Mouse (Mus musculus) forebrain, embryonic 14.5 days (tissue): ENCODE measurements around the gene Dlg5. TPM values are rescaled to one million over a fixed set of nuclear protein-coding genes. Genes with fewer than 3 reads are reported as not detected.

Experiments used
- ATAC-seq: fragments of 200-750 bp; cut with Nextera tagmentation; 2 replicates; pipeline ENCODE4 v1.8.0; 2017; ENCODE audit warnings: mild to moderate bottlenecking, moderate library complexity
- DNase-seq: peaks from one replicate; pipeline ENCODE4 v3.0.0-alpha.2; 2015; ENCODE audit warnings: low spot score
- H3K27ac ChIP-seq: fragments of 300-500 bp; sonication (generic); 2 replicates; pipeline ENCODE4 v1.5.1; 2014; ENCODE audit warnings: low read depth, mild to moderate bottlenecking, control low read depth, low read length, moderate library complexity
- H3K27me3 ChIP-seq: fragments of 300-500 bp; sonication (generic); replicated peaks from 2 replicates; pipeline ENCODE4 v1.6.1; 2014; ENCODE audit warnings: low read length, control low read depth, mixed read lengths; ENCODE audit not compliant: control insufficient read depth, insufficient read depth
- H3K36me3 ChIP-seq: fragments of 300-500 bp; sonication (generic); 2 replicates; pipeline ENCODE4 v1.6.1; 2014; ENCODE audit warnings: low read length, control low read depth; ENCODE audit not compliant: control insufficient read depth, insufficient read depth
- H3K4me1 ChIP-seq: fragments of 300-500 bp; sonication (generic); 2 replicates; pipeline ENCODE4 v1.6.1; 2014; ENCODE audit warnings: antibody characterized with exemption, low read length, control low read depth; ENCODE audit not compliant: control insufficient read depth, insufficient read depth
- H3K4me2 ChIP-seq: fragments of 300-500 bp; sonication (generic); 2 replicates; pipeline ENCODE4 v1.6.1; 2014; ENCODE audit warnings: mild to moderate bottlenecking, control low read depth, low read length
- H3K4me3 ChIP-seq: fragments of 300-500 bp; sonication (generic); 2 replicates; pipeline ENCODE4 v1.5.1; 2014; ENCODE audit warnings: low read depth, low read length, control low read depth
- H3K9ac ChIP-seq: fragments of 300-500 bp; sonication (generic); 2 replicates; pipeline ENCODE4 v1.6.1; 2014; ENCODE audit warnings: mild to moderate bottlenecking, low read length, control low read depth, moderate library complexity
- H3K9me3 ChIP-seq: fragments of 300-500 bp; sonication (generic); replicated peaks from 2 replicates; pipeline ENCODE4 v1.6.1; 2016; ENCODE audit warnings: low read length, control low read depth, mixed read lengths; ENCODE audit not compliant: control insufficient read depth
- WGBS: fragments of 180-500 bp; shearing (Covaris S2); extraction: QIAGEN DNeasy Blood & Tissue Kit; methylation state at CpG from one replicate; pipeline ENCODE4 v1.1.7; 2014; 5-methylcytosine and 5-hydroxymethylcytosine counted together
- polyA plus RNA-seq: library from polyadenylated mRNA; unstranded; fragments of >200 nt; fragmentation: Nextera tagmentation; extraction: Ambion mirVana; gene quantifications from 2 replicates; pipeline ENCODE4 v1.2.1, GENCODE M21; 2014

Gene Dlg5
- polyA plus RNA-seq, 1 experiment from 2014 or later, result 20.3 TPM

- Histone ChIP-seq H3K9ac (no peak overlapping the region), H3K36me3 (peaks cover 62% of the 10 kb centered on the region), H3K4me1 (no peaks in the 10 kb centered on the region), H3K27ac (no peak overlapping the region), H3K4me3 (no peak overlapping the region), H3K9me3 (no peaks in the 10 kb centered on the region), H3K4me2 (no peak overlapping the region), H3K27me3 (no peaks in the 10 kb centered on the region)
- ATAC-seq (no peak), DNase-seq (peak; percentile 13)
- WGBS, result 86% methylated on average over 7 of the region's 7 CpGs
These were observed 111.0 kb downstream of the Dlg5 start for GRCm38 (mm10) chr14:24134623-24135290.

GRCm38 (mm10) chr14:24133801-24134200 is 111.9 kb downstream of the Dlg5 start:
- Histone ChIP-seq H3K9ac (no peak overlapping the region), H3K4me1 (no peaks in the 10 kb centered on the region), H3K4me2 (no peak overlapping the region), H3K4me3 (no peak overlapping the region), H3K9me3 (no peaks in the 10 kb centered on the region), H3K27ac (no peak overlapping the region), H3K36me3 (peaks cover 53% of the 10 kb centered on the region), H3K27me3 (no peaks in the 10 kb centered on the region)
- DNase-seq (no peak), ATAC-seq (no peak)
- WGBS, result 90% methylated on average over 8 of the region's 8 CpGs

DNA sequence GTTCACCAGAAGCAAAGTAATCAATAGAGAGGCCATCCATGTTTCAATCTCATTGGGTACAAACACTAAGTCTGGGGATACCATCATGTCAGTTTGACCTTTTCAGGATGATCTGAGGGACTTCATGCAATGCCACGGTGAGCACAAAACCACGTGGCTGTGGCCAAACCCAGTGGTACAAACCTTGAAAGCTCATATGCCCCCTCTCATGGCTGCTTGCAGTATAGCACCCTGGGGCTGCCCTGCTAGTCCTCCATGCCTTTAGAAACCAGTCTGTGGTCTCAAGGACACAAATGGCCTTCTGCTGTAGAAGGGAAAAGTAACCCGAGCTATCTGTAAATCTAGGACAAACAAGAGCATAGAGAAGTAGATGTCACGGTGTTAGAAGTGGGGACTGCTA is 113.6 kb downstream of the Dlg5 start:
- Histone ChIP-seq H3K36me3 (peaks cover 36% of the 10 kb centered on the region), H3K9me3 (no peaks in the 10 kb centered on the region), H3K9ac (no peak overlapping the region), H3K27me3 (no peaks in the 10 kb centered on the region), H3K27ac (no peak overlapping the region), H3K4me3 (no peak overlapping the region), H3K4me1 (no peaks in the 10 kb centered on the region), H3K4me2 (no peak overlapping the region)
- WGBS, result 50% methylated on average over 4 of the region's 4 CpGs
- no peak for ATAC-seq
- peak; percentile 33 for DNase-seq

- WGBS, result 91% methylated on average over 2 of the region's 2 CpGs
- no peaks in the 10 kb centered on the region for H3K4me1 ChIP-seq
These were observed 120.7 kb downstream of the Dlg5 start for GRCm38 (mm10) chr14:24125069-24125468.

GRCm38 (mm10) chr14:24124171-24124570 is 121.5 kb downstream of the Dlg5 start:
- DNase-seq (peak; percentile 7), ATAC-seq (no peak)
- Histone ChIP-seq H3K4me1 (no peaks in the 10 kb centered on the region), H3K9ac (no peak overlapping the region), H3K9me3 (no peaks in the 10 kb centered on the region), H3K36me3 (no peaks in the 10 kb centered on the region), H3K27me3 (no peaks in the 10 kb centered on the region), H3K4me3 (no peak overlapping the region), H3K4me2 (no peak overlapping the region), H3K27ac (no peak overlapping the region)
- WGBS, result 26% methylated on average over 1 of the region's 1 CpGs

More at GRCm38 (mm10) chr14:24125069-24125468, 120.7 kb downstream of the Dlg5 start:
- H3K4me3 ChIP-seq, result no peak overlapping the region
- H3K36me3 ChIP-seq, result no peaks in the 10 kb centered on the region
- no peak overlapping the region for H3K9ac ChIP-seq
- no peak for ATAC-seq
- H3K9me3 ChIP-seq, result no peaks in the 10 kb centered on the region
- no peak for DNase-seq
- no peaks in the 10 kb centered on the region for H3K27me3 ChIP-seq
- H3K27ac ChIP-seq, result no peak overlapping the region
- H3K4me2 ChIP-seq, result no peak overlapping the region

- no peaks in the 10 kb centered on the region for H3K36me3 ChIP-seq
These were observed 139.0 kb downstream of the Dlg5 start for GRCm38 (mm10) chr14:24106734-24107133.

GRCm38 (mm10) chr14:24098828-24099227 is 146.9 kb downstream of the Dlg5 start:
- WGBS, result 87% methylated on average over 4 of the region's 4 CpGs

More at GRCm38 (mm10) chr14:24106734-24107133, 139.0 kb downstream of the Dlg5 start:
- Histone ChIP-seq H3K27me3 (no peaks in the 10 kb centered on the region), H3K4me3 (no peak overlapping the region), H3K4me1 (no peaks in the 10 kb centered on the region), H3K27ac (no peak overlapping the region), H3K9ac (no peak overlapping the region), H3K4me2 (no peak overlapping the region), H3K9me3 (no peaks in the 10 kb centered on the region)
- DNase-seq (no peak), ATAC-seq (no peak)
- 90% methylated on average over 2 of the region's 2 CpGs for WGBS

DNA sequence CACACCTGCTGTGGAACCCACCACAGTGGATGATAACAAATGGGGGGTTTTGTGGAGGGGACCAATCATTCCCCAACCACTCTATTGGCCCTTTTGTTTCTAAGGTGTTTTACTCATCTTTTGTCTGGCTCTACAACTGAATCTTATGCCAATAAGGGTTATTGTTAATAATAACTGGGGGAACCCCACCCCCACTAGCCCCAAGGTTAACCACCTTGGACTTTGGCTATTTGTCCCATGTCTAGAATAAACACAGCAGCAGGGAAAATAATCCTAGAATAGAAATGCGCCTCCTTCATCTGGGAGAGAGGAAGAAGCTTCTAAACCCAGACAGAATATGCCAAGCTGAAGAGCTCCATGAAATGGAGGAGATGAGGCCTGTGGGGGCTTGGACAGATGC is 151.1 kb downstream of the Dlg5 start:
- Histone ChIP-seq H3K27me3 (no peaks in the 10 kb centered on the region), H3K4me1 (no peaks in the 10 kb centered on the region), H3K4me2 (no peak overlapping the region), H3K4me3 (no peak overlapping the region), H3K9me3 (no peaks in the 10 kb centered on the region), H3K36me3 (no peaks in the 10 kb centered on the region), H3K9ac (no peak overlapping the region), H3K27ac (no peak overlapping the region)
- DNase-seq, result no peak
- ATAC-seq, result no peak
- WGBS, result 95% methylated on average over 1 of the region's 1 CpGs

More at GRCm38 (mm10) chr14:24098828-24099227, 146.9 kb downstream of the Dlg5 start:
- H3K4me3 ChIP-seq, result no peak overlapping the region
- H3K9ac ChIP-seq, result no peak overlapping the region
- H3K9me3 ChIP-seq, result no peaks in the 10 kb centered on the region
- no peak for ATAC-seq
- no peaks in the 10 kb centered on the region for H3K36me3 ChIP-seq
- DNase-seq, result no peak
- H3K4me1 ChIP-seq, result no peaks in the 10 kb centered on the region
- no peak overlapping the region for H3K27ac ChIP-seq
- H3K27me3 ChIP-seq, result no peaks in the 10 kb centered on the region
- H3K4me2 ChIP-seq, result no peak overlapping the region

- no peak overlapping the region for H3K27ac ChIP-seq
- 95% methylated on average over 4 of the region's 4 CpGs for WGBS
These were observed 152.5 kb downstream of the Dlg5 start for GRCm38 (mm10) chr14:24093221-24093620.

More at GRCm38 (mm10) chr14:24093221-24093620, 152.5 kb downstream of the Dlg5 start:
- no peak for DNase-seq
- no peaks in the 10 kb centered on the region for H3K9me3 ChIP-seq
- H3K27me3 ChIP-seq, result no peaks in the 10 kb centered on the region
- H3K4me1 ChIP-seq, result no peaks in the 10 kb centered on the region
- H3K36me3 ChIP-seq, result no peaks in the 10 kb centered on the region
- no peak for ATAC-seq
- H3K4me2 ChIP-seq, result no peak overlapping the region
- no peak overlapping the region for H3K9ac ChIP-seq
- no peak overlapping the region for H3K4me3 ChIP-seq
